Mouse (Mus musculus) E14TG2a.4 (cell line): ENCODE results near the gene Timd2.

ENCODE experiments used
- CTCF ChIP-seq: conservative IDR thresholded peaks from 2 replicates; pipeline ENCODE4 v1.5.1; 2014; ENCODE audit warnings: low read length
- NANOG ChIP-seq: IDR thresholded peaks from 2 replicates; pipeline ENCODE4 v1.6.1; 2014; ENCODE audit warnings: borderline replicate concordance, low read length, mixed read lengths

- no peak for TF ChIP-seq CTCF
- TF ChIP-seq NANOG = no peak
Measured at GRCm38 (mm10) chr11:46734617-46735016, 27.8 kb upstream of the Timd2 start.
